Mouse (Mus musculus): ENCODE measurements around the gene Rasgef1c. TPM values are rescaled to one million over a fixed set of nuclear protein-coding genes. Genes with fewer than 3 reads are reported as not detected.
A peak's percentile ranks its signal among the peaks of the same experiment; 100 is the strongest.

Rasgef1c gene
- under 1 TPM; 0.31 to 0.46 TPM for total RNA-seq (2021)

- peak; percentile 71 to 80 for DNase-seq
- intact Hi-C loops (cut with DNase I), result loop anchor here (1.0 kb wide), 1 partner anchor 54 kb away; no protein-coding TSS in a partner anchor
Observed at GRCm38 (mm10) chr11:49901659-49902458, at the start of gene Rasgef1c. Gene Rasgef1c (plus strand): TSS chr11:49901835.

- intact Hi-C loops (cut with DNase I), result no loop called here
- DNase-seq, result no peak
Observed at GRCm38 (mm10) chr11:49855144-49855543, 46.5 kb upstream of the Rasgef1c start.

GRCm38 (mm10) chr11:49861139-49861538 is 40.5 kb upstream of the Rasgef1c start:
- no peak for DNase-seq
- intact Hi-C loops (cut with DNase I), result no loop called here

GRCm38 (mm10) chr11:49863926-49864325 is 37.7 kb upstream of the Rasgef1c start:
- intact Hi-C loops (cut with DNase I), result no loop called here
- no peak for DNase-seq

GRCm38 (mm10) chr11:49867320-49867719 is 34.3 kb upstream of the Rasgef1c start:
- intact Hi-C loops (cut with DNase I), result no loop called here
- DNase-seq, result no peak

- DNase-seq, result peak; percentile 57 to 58
- intact Hi-C loops (cut with DNase I), result loop anchor here (1.0 to 2.0 kb wide), 3 partner anchors 44 to 217 kb away; no protein-coding TSS in a partner anchor
Observed at GRCm38 (mm10) chr11:49869762-49870161, 31.9 kb upstream of the Rasgef1c start.

- intact Hi-C loops (cut with DNase I), result no loop called here
- DNase-seq, result peak; percentile 16 to 23
Observed at GRCm38 (mm10) chr11:49871914-49872313, 29.7 kb upstream of the Rasgef1c start.

GRCm38 (mm10) chr11:49872779-49873178 is 28.9 kb upstream of the Rasgef1c start:
- no peak for DNase-seq
- intact Hi-C loops (cut with DNase I), result no loop called here

- DNase-seq, result peak in 1 of 2 experiments; percentile 10
- intact Hi-C loops (cut with DNase I), result no loop called here
Observed at GRCm38 (mm10) chr11:49876948-49877817, 24.5 kb upstream of the Rasgef1c start.

GRCm38 (mm10) chr11:49879950-49880642 is 21.5 kb upstream of the Rasgef1c start:
- intact Hi-C loops (cut with DNase I), result no loop called here
- no peak for DNase-seq

- no peak for DNase-seq
- intact Hi-C loops (cut with DNase I), result no loop called here
Observed at GRCm38 (mm10) chr11:49883394-49883793, 18.2 kb upstream of the Rasgef1c start.

- no peak for DNase-seq
- intact Hi-C loops (cut with DNase I), result no loop called here
Observed at GRCm38 (mm10) chr11:49888469-49888868, 13.2 kb upstream of the Rasgef1c start.

- intact Hi-C loops (cut with DNase I), result no loop called here
Observed at GRCm38 (mm10) chr11:49891993-49892392, 9.6 kb upstream of the Rasgef1c start.

GRCm38 (mm10) chr11:49893806-49894205 is 7.8 kb upstream of the Rasgef1c start:
- no peak for DNase-seq
- intact Hi-C loops (cut with DNase I), result no loop called here

More at GRCm38 (mm10) chr11:49891993-49892392, 9.6 kb upstream of the Rasgef1c start:
- no peak for DNase-seq

GRCm38 (mm10) chr11:49895966-49896590 is 5.6 kb upstream of the Rasgef1c start:
- no peak for DNase-seq
- intact Hi-C loops (cut with DNase I), result no loop called here

GRCm38 (mm10) chr11:49900043-49900442 is 1.6 kb upstream of the Rasgef1c start:
- intact Hi-C loops (cut with DNase I), result no loop called here
- no peak for DNase-seq

GRCm38 (mm10) chr11:49900962-49901658 is 525 bp upstream of the Rasgef1c start:
- intact Hi-C loops (cut with DNase I), result loop anchor here (1.0 kb wide), 1 partner anchor 55 kb away; no protein-coding TSS in a partner anchor

GRCm38 (mm10) chr11:49903333-49903732 is 1.7 kb downstream of the Rasgef1c start:
- intact Hi-C loops (cut with DNase I), result no loop called here
- peak; percentile 70 to 83 for DNase-seq

More at GRCm38 (mm10) chr11:49900962-49901658, 525 bp upstream of the Rasgef1c start:
- no peak for DNase-seq

- intact Hi-C loops (cut with DNase I), result no loop called here
- no peak for DNase-seq
Observed at GRCm38 (mm10) chr11:49918521-49919180, 17.0 kb downstream of the Rasgef1c start.

All from heart, postnatal 36 days (tissue).